Mouse (Mus musculus): ENCODE measurements at regions not wholly inside any gene's neighbourhood (a gene's known extent, or its start where the extent isn't known, plus 50 kb on each side); places are given as distances from the start of the nearest gene placed in this dataset.

DNA sequence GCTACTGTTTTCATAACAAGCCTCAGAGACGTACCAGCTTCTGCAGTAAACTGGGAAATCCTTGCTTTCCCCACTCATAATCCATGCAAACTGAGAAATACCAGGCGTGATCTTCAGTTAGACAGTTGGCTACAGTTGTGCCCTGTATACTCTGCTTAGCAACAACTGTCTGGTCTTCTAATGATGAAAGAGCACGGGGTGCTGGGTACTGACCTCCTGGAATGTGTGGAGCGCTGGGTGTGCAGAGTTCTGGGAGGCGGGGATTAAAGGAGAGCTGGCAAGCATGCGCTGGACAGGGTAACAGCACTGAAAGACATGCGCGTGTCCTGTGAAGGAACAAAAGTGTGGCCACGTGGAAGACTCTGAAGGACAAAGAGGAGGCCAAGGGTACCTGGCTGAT is 52.2 kb upstream of the Vgll2 start:
- no peak for DNase-seq

All from lung, postnatal 14 days (tissue).